Mouse (Mus musculus) spleen, postnatal 36 days (tissue): ENCODE results near the gene Sfxn1.

ENCODE experiments used
- DNase-seq, 2 experiments: peaks; one replicate each; pipeline ENCODE4 v3.0.0; 2022; ENCODE audit warnings: low spot score in 2 of 2, mixed read lengths in 1 of 2

Gene Sfxn1

GRCm38 (mm10) chr13:54118355-54118754 lies 46.7 kb downstream of the Sfxn1 start:
- no peak for DNase-seq

- DNase-seq, result no peak
Measured at GRCm38 (mm10) chr13:54137756-54138410, 66.2 kb downstream of the Sfxn1 start.

- DNase-seq, result no peak
Measured at GRCm38 (mm10) chr13:54143788-54144187, 72.1 kb downstream of the Sfxn1 start.

GRCm38 (mm10) chr13:54144624-54145023 lies 73.0 kb downstream of the Sfxn1 start:
- DNase-seq, result no peak

GRCm38 (mm10) chr13:54147328-54147727 lies 75.7 kb downstream of the Sfxn1 start:
- DNase-seq, result no peak

- DNase-seq, result no peak
Measured at GRCm38 (mm10) chr13:54152421-54152820, 80.8 kb downstream of the Sfxn1 start.

GRCm38 (mm10) chr13:54152911-54153310 lies 81.2 kb downstream of the Sfxn1 start:
- no peak for DNase-seq

GRCm38 (mm10) chr13:54153672-54154218 lies 82.1 kb downstream of the Sfxn1 start:
- DNase-seq, result no peak

GRCm38 (mm10) chr13:54155822-54156221 lies 84.2 kb downstream of the Sfxn1 start:
- no peak for DNase-seq
